In the genomic region with DNA sequence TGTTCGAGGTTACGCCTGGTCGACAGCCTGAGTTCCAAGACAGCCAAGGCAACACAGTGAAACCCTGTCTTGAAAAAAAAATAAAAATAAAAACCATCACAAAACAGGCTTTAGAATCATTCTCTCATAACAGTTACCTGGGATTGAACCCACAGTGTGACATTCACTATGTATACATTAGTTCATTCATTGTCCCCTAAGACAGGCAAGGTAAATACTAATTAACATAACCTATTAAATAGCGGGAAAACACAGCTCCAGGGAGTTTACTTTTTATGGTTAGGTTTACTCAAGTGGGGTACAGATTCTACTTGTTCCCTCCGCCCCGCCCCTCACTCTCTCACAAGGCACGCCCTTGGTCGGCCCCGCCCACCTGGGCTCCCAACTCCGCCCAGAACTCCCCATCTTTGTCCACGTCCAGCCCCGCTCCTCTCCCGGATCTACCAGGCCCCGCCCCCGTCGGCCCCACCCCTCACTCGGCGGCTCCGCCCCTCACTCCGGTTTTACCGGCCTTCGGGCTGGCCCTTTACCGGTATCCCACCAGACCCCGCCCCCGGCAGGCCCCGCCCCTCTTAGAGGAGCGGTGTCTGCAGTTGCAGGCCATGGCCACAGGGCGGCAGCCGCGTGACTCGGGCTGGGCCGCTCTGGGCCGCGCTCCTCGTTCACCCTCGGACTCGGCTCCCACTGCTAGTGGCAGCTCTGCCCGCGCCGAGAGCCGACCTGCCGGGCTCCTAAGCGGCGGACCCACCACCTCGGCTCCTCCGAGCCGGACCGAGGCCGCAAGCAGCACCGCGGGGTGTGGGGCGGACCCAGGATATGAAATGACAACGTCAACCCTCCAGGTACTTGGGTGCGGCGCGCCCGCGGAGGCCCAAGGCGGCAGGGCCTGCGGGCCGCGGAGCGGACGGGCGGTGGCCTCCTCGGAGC, we compare ENCODE assay signal across 8 mouse cellular contexts. TPM values are rescaled to one million over a fixed set of nuclear protein-coding genes. Genes with fewer than 3 reads are reported as not detected.
DNase-seq lines count a peak whose midpoint lies in the region; ATAC-seq lines count a peak whose summit lies in the region.

Vps4a (plus strand) TSS at position 573 of the 927 bp plus-strand sequence.

- H3K36me3 ChIP-seq in hindbrain, embryonic 12.5 days: no peaks in the 10 kb centered on the region

- peak within 1 kb of the TSS; percentile 76 for H3K4me2 ChIP-seq in hindbrain, embryonic 12.5 days (replicated peaks)

- peak within 1 kb of the TSS; percentile 94 for H3K4me3 ChIP-seq in hindbrain, embryonic 12.5 days

- H3K9me3 ChIP-seq in hindbrain, embryonic 12.5 days (replicated peaks): no peaks in the 10 kb centered on the region

- no peaks in the 10 kb centered on the region for H3K27me3 ChIP-seq in hindbrain, embryonic 12.5 days

- WGBS in hindbrain, embryonic 12.5 days: 4% methylated on average over 66 of the region's 66 CpGs

- H3K9ac ChIP-seq in hindbrain, embryonic 12.5 days: peak within 1 kb of the TSS; percentile 96

- DNase-seq in Muller cell, postnatal 12 days (ENCODE audit: inconsistent ontology term): peak; percentile 98
- peak; percentile 96 for DNase-seq in cerebellum, adult 9-11 months
- peak; percentile 91 to 95 for DNase-seq in frontal cortex, postnatal 10 days (ENCODE audit: low spot score in 2 of 2)
- peak; percentile 96 for DNase-seq in layer of hippocampus, postnatal 14 days (ENCODE audit: low spot score in 2 of 2)
- peak; percentile 97 for DNase-seq in lung, postnatal 14 days
- peak; percentile 85 for DNase-seq in retina, adult 2 months (ENCODE audit: low read depth, low spot score)
- DNase-seq in thymus, postnatal 36 days: peak; percentile 95 to 98

- ATAC-seq in hindbrain, embryonic 12.5 days (ENCODE audit: low FRiP score): peak; percentile 96

- H3K4me1 ChIP-seq in hindbrain, embryonic 12.5 days: peaks cover 18% of the 10 kb centered on the region

- H3K27ac ChIP-seq in hindbrain, embryonic 12.5 days: peak within 1 kb of the TSS; percentile 79

RNA-seq across cellular contexts. Expression of gene Vps4a, which starts in this region (rescaled TPM):
- polyA plus RNA-seq in hindbrain, embryonic 12.5 days (2016; fragmentation: Nextera tagmentation; extraction: Ambion mirVana): 103 and 107 TPM in 2 replicates
- 100 to 1,000 TPM; 110 to 113 TPM for total RNA-seq in layer of hippocampus, postnatal 14 days (2021)

Comparison
In these comparisons a context has a peak if more than half of its experiments do, and no peak if none do; other contexts are left out.
1. Peak in every context shown above with its lines: DNase-seq, ATAC-seq, H3K4me3 ChIP-seq and H3K27ac ChIP-seq.